Mouse (Mus musculus): ENCODE data around the gene Pcnx2.

DNA sequence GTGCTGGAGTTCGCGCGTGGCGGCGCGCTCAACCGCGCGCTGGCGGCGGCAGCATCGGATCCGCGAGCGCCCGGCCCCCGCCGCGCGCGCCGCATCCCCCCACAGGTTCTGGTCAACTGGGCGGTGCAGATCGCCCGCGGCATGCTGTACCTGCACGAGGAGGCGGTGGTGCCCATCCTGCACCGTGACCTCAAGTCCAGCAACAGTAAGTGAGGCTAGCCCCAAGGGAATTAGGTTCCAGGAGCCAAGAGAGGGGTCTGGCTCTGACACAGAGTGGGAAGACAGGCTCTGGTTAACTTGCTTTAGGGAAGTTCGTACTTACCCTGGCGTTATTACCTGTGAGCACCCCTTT is 13.1 kb upstream of the Pcnx2 start:
- TF ChIP-seq CTCF (conservative IDR thresholded peaks at IDR 0.05; ENCODE audit: low read length) = no peak
- TF ChIP-seq POU5F1 (IDR thresholded peaks at IDR 0.05; ENCODE audit: borderline replicate concordance, low read length) = no peak
